Mouse (Mus musculus) left cerebral cortex, adult 18-20 months (tissue): ENCODE results near the gene Spata4. TPM values are rescaled to one million over a fixed set of nuclear protein-coding genes. Genes with fewer than 3 reads are reported as not detected.
"Not testable (repeated sequence)": the region's sequence is repeated elsewhere in the genome, so short reads cannot be mapped to it uniquely, and the experiment has no call there.

Source experiments
- DNase-seq, 2 experiments: peaks; one replicate each; pipeline ENCODE4 v3.0.0; 2021 to 2022; ENCODE audit warnings: low spot score in 2 of 2, mixed read lengths in 1 of 2
- long read RNA-seq, 2 experiments: library from polyadenylated mRNA; stranded (forward); transcript quantifications; one replicate each; pipeline ENCODE4 v2.0.0; 2021
- total RNA-seq, 2 experiments: library from RNA; stranded (reverse); gene quantifications; 2 replicates each; pipeline ENCODE4 v1.2.3; 2021

The Spata4 gene
- not detected for total RNA-seq
- long read RNA-seq, experiment 1 = 0 reads
- long read RNA-seq, experiment 2 = 0 reads

- DNase-seq = peak; percentile 26 to 53
These were observed at the start of gene Spata4 for GRCm38 (mm10) chr8:54600671-54601251. Gene Spata4, plus strand, starts transcription at chr8:54600781.

- DNase-seq = no peak
These were observed 45.7 kb upstream of the Spata4 start for GRCm38 (mm10) chr8:54554921-54555320.

GRCm38 (mm10) chr8:54562137-54562536, 38.4 kb upstream of the Spata4 start:
- no peak for DNase-seq

GRCm38 (mm10) chr8:54565181-54565580, 35.4 kb upstream of the Spata4 start:
- no peak for DNase-seq

- DNase-seq = no peak
These were observed 34.8 kb upstream of the Spata4 start for GRCm38 (mm10) chr8:54565603-54566260.

- no peak for DNase-seq
These were observed 33.4 kb upstream of the Spata4 start for GRCm38 (mm10) chr8:54567168-54567567.

- DNase-seq = no peak
These were observed 29.7 kb upstream of the Spata4 start for GRCm38 (mm10) chr8:54570618-54571609.

GRCm38 (mm10) chr8:54581436-54581835, 19.1 kb upstream of the Spata4 start:
- no peak for DNase-seq

- no peak for DNase-seq
These were observed 17.7 kb upstream of the Spata4 start for GRCm38 (mm10) chr8:54582886-54583285.

- peak in 1 of 2 experiments; percentile 20 for DNase-seq
These were observed 5.9 kb upstream of the Spata4 start for GRCm38 (mm10) chr8:54594634-54595033.

- DNase-seq = no peak
These were observed 4.5 kb upstream of the Spata4 start for GRCm38 (mm10) chr8:54596051-54596450.

- DNase-seq = no peak
These were observed 3.6 kb upstream of the Spata4 start for GRCm38 (mm10) chr8:54596940-54597339.

GRCm38 (mm10) chr8:54597386-54597785, 3.2 kb upstream of the Spata4 start:
- no peak for DNase-seq

GRCm38 (mm10) chr8:54603440-54603839, 2.9 kb downstream of the Spata4 start:
- DNase-seq = no peak

GRCm38 (mm10) chr8:54609336-54609735, 8.8 kb downstream of the Spata4 start:
- no peak for DNase-seq

- no peak for DNase-seq
These were observed 9.7 kb downstream of the Spata4 start for GRCm38 (mm10) chr8:54610238-54610637.

GRCm38 (mm10) chr8:54616710-54617109, 16.1 kb downstream of the Spata4 start:
- DNase-seq = not testable (repeated sequence)

- no peak for DNase-seq
These were observed 38.1 kb downstream of the Spata4 start for GRCm38 (mm10) chr8:54638634-54639033.
